Mouse (Mus musculus) ES-E14 (cell line): ENCODE results near the gene Spock3.

Source experiments
- CHD2 ChIP-seq: IDR thresholded peaks from 2 replicates; pipeline ENCODE4 v1.6.1; 2014; ENCODE audit warnings: mild to moderate bottlenecking, low read depth, low read length, inconsistent platforms
- HCFC1 ChIP-seq: IDR thresholded peaks from 2 replicates; pipeline ENCODE4 v1.6.1; 2012; ENCODE audit warnings: low read length, inconsistent platforms, borderline replicate concordance; ENCODE audit not compliant: insufficient read depth
- MAFK ChIP-seq: IDR thresholded peaks from 2 replicates; pipeline ENCODE4 v1.6.1; 2014; ENCODE audit warnings: mild to moderate bottlenecking, low read depth, low read length, inconsistent platforms; ENCODE audit not compliant: insufficient read depth
- ZC3H11A ChIP-seq: IDR thresholded peaks from 2 replicates; pipeline ENCODE4 v1.6.1; 2012; ENCODE audit warnings: low read depth, mild to moderate bottlenecking, inconsistent platforms, low read length, borderline replicate concordance
- ZNF384 ChIP-seq: IDR thresholded peaks from 2 replicates; pipeline ENCODE4 v1.6.1; 2012; ENCODE audit warnings: low read depth, low read length, inconsistent platforms

DNA sequence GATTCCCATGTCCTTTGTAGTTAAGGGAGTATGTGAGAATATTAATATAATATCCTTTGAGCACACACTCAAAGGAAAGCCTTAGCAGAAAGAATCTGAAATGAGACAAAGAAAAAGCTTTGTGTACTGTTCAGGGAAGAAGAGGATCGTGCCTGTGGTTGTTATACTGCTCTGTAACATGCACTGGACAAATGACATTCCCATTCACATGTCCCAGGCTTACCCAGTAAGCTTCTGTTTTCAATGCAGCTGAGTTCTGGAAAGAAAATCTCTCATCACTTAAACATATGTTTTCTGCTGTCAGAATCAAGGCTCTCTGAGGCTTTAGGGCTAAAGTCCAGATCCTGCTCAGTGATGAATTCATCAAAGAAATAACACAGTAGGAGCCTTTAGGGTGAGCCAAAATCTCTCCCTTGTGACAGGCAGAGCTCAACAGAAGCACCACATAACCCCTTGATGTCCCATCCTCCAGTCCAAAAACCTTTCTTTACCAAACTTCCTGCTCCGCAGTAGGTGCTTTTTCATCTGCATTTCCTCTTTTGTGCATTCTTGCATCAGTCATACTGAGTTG is 19.1 kb downstream of the Spock3 start:
- TF ChIP-seq HCFC1 (no peak), MAFK (no peak), ZC3H11A (no peak), ZNF384 (no peak), CHD2 (no peak)
